Mouse (Mus musculus) liver, embryonic 15.5 days (tissue): ENCODE measurements around the gene Slc12a6. TPM values are rescaled to one million over a fixed set of nuclear protein-coding genes. Genes with fewer than 3 reads are reported as not detected.

Experiments
- ATAC-seq: fragments of 200-750 bp; cut with Nextera tagmentation; 2 replicates; pipeline ENCODE4 v1.8.0; 2017; ENCODE audit warnings: moderate number of reproducible peaks, mild to moderate bottlenecking, moderate library complexity; ENCODE audit not compliant: insufficient read depth
- H3K27ac ChIP-seq: fragments of 300-500 bp; sonication (generic); replicated peaks from 2 replicates; pipeline ENCODE4 v1.5.1; 2015; ENCODE audit warnings: mild to moderate bottlenecking, inconsistent platforms
- H3K27me3 ChIP-seq: fragments of 300-500 bp; sonication (generic); 2 replicates; pipeline ENCODE4 v1.6.1; 2015; ENCODE audit warnings: mild to moderate bottlenecking, inconsistent platforms
- H3K36me3 ChIP-seq: fragments of 300-500 bp; sonication (generic); replicated peaks from 2 replicates; pipeline ENCODE4 v1.6.1; 2015; ENCODE audit warnings: moderate library complexity, mild to moderate bottlenecking, inconsistent platforms
- H3K4me1 ChIP-seq: fragments of 300-500 bp; sonication (generic); replicated peaks from 2 replicates; pipeline ENCODE4 v1.6.1; 2015; ENCODE audit warnings: inconsistent platforms
- H3K4me2 ChIP-seq: fragments of 300-500 bp; sonication (generic); 2 replicates; pipeline ENCODE4 v1.6.1; 2015; ENCODE audit warnings: moderate library complexity, mild to moderate bottlenecking, inconsistent platforms
- H3K4me3 ChIP-seq: fragments of 300-500 bp; sonication (generic); replicated peaks from 2 replicates; pipeline ENCODE4 v1.5.1; 2015; ENCODE audit warnings: mild to moderate bottlenecking, inconsistent platforms
- H3K9ac ChIP-seq: fragments of 300-500 bp; sonication (generic); 2 replicates; pipeline ENCODE4 v1.6.1; 2015; ENCODE audit warnings: moderate library complexity, mild to moderate bottlenecking, inconsistent platforms
- H3K9me3 ChIP-seq: fragments of 300-500 bp; sonication (generic); replicated peaks from 2 replicates; pipeline ENCODE4 v1.6.1; 2016; ENCODE audit warnings: inconsistent platforms
- WGBS: fragments of 180-500 bp; shearing (Covaris S2); methylation state at CpG from one replicate; pipeline ENCODE4 v1.1.7; 2015; ENCODE audit warnings: mixed read lengths; ENCODE audit not compliant: insufficient replicate concordance; 5-methylcytosine and 5-hydroxymethylcytosine counted together
- polyA plus RNA-seq: library from polyadenylated mRNA; unstranded; fragments of >200 nt; fragmentation: Nextera tagmentation; extraction: Ambion mirVana; gene quantifications from 2 replicates; pipeline ENCODE4 v1.2.1, GENCODE M21; 2015

Slc12a6 gene
- polyA plus RNA-seq, result 3.8 and 4.4 TPM in 2 replicates

DNA sequence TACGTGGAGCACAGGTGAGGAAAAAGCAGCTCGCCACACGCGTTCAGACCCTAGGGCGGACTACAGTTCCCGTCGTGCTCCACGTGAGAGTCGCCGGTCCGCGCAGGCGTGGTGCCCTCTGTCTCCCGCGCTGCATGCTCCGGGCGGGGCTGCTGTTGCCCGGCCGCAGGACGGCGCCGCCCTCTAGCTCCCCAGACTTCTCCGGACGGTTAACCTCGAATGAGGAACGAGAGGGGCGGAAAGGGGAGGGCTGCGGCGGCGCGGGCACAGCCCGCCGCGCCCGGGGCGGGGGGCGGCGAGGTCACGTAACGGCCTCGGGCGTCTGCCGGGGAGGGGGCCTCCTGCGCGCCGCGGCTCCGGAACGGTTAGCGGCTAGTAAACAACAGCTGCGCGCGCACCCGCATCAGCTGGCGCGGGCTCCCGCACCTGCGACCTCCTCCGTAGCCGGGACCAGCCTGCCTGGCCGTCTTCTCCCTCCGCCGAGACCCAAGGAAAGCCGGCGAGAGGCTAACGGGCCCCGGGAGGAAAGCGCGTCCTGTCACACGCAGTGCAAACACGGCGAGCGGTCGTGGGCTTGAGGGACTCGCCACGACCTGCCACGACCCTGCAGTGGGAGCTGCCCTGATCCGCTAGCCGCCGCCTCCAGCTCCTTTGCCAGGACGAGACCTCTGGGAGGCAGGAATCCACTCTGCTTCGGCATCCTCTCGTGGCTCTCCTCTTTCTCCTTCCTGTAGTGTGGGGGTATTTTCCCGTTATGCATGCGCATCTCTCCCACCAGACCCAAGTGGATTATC lies at the start of gene Slc12a6:
Gene Slc12a6, plus strand, starts transcription at position 378 of the 794 bp plus-strand sequence.
- Histone ChIP-seq H3K36me3 (no peaks in the 10 kb centered on the region), H3K9ac (peak within 1 kb of the TSS; percentile 94), H3K4me1 (peaks cover 66% of the 10 kb centered on the region), H3K27me3 (no peaks in the 10 kb centered on the region), H3K4me2 (peak within 1 kb of the TSS; percentile 83), H3K9me3 (no peaks in the 10 kb centered on the region), H3K4me3 (peak within 1 kb of the TSS; percentile 86), H3K27ac (peak within 1 kb of the TSS; percentile 94)
- WGBS, result under 1% methylated on average over 85 of the region's 85 CpGs
- peak; percentile 93 for ATAC-seq

DNA sequence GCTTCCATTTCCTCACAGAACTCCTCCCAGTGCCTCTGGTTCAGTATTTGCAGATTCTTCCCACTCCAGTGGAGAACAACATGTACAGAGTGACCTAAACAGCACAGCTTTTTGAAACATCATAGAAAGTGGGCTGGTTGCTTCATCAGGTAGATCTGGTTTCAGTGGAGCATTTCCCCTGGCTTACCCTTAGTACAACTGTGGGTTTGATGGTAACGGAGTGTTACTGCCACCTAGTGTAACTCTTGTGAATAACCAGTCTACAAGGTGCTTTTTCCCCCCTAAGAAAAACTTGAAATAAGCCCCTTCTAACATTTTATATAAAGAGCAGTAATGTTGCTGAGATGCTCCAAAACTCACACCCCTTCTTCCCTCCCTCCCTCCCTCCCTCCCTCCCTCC lies 49.6 kb upstream of the Slc12a6 start:
- Histone ChIP-seq H3K27me3 (no peaks in the 10 kb centered on the region), H3K27ac (no peak overlapping the region), H3K4me1 (no peaks in the 10 kb centered on the region), H3K4me2 (no peak overlapping the region), H3K4me3 (no peak overlapping the region), H3K9me3 (no peaks in the 10 kb centered on the region), H3K36me3 (no peaks in the 10 kb centered on the region), H3K9ac (no peak overlapping the region)
- 11% methylated on average over 1 of the region's 1 CpGs for WGBS
- ATAC-seq, result no peak

DNA sequence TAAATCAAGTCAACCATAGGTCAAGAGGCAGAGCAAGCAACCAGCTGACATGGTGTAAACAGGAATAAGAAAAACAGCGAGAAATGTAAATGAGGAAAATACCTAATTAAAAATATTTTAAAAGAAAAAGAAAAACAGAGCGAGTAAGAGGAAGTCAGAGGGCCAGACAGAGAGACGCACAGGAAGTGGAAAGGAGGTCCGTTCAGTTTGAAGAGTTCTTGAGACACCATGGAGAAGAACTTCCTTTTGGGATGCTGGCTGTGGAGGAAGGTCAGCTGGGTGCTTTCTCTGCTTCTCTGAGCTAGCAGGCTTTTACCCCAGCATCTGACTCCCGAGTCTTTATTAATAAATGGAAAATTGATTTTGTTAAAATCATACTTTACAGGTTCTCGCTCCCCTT lies 48.0 kb upstream of the Slc12a6 start:
- WGBS, result 35% methylated on average over 6 of the region's 6 CpGs
- H3K27ac ChIP-seq, result no peak overlapping the region
- no peaks in the 10 kb centered on the region for H3K9me3 ChIP-seq
- H3K9ac ChIP-seq, result no peak overlapping the region
- ATAC-seq, result no peak
- H3K27me3 ChIP-seq, result no peaks in the 10 kb centered on the region
- H3K36me3 ChIP-seq, result no peaks in the 10 kb centered on the region
- H3K4me1 ChIP-seq, result no peaks in the 10 kb centered on the region
- no peak overlapping the region for H3K4me3 ChIP-seq
- no peak overlapping the region for H3K4me2 ChIP-seq

DNA sequence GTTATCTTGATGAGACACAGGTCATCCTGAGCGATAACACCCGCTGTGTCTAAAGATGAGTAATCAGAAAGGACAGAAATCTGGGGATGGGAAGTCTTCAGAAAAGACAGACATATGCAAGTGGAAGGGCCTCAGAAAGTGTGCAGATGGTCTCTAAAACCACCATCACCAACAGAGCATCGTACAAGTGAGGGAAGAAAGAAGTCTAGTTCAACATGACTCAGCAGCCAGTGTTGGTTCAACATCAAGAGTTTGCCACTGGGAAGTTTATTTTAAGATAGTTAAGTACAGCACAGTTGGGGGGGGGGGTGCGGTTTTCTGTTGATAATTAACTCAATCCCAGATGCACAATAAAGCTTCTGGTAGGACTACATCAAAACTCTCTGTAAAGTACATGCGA lies 44.7 kb upstream of the Slc12a6 start:
- no peak overlapping the region for H3K4me3 ChIP-seq
- 49% methylated on average over 5 of the region's 5 CpGs for WGBS
- no peaks in the 10 kb centered on the region for H3K27me3 ChIP-seq
- no peaks in the 10 kb centered on the region for H3K9me3 ChIP-seq
- H3K4me2 ChIP-seq, result no peak overlapping the region
- no peak overlapping the region for H3K9ac ChIP-seq
- H3K4me1 ChIP-seq, result no peaks in the 10 kb centered on the region
- no peak for ATAC-seq
- no peaks in the 10 kb centered on the region for H3K36me3 ChIP-seq
- no peak overlapping the region for H3K27ac ChIP-seq

DNA sequence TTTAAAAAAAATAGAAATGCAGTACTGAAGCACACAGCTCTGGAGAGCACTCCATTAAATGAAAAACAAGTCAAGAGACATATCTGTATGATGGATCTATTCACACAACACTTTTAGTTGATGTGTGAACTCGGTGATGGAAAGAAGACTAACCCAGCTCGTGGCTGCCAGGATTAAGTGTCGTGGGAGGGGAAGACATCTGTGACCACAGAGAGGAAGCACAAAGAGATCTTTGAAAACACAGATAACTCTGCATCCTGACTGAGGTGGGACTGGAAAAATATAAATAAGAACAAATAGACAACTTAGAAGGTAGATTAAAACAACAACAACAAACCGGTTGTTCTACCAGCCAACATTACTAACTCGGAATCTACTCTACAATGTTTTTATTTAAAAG lies 43.0 kb upstream of the Slc12a6 start:
- H3K4me2 ChIP-seq, result no peak overlapping the region
- no peak overlapping the region for H3K27ac ChIP-seq
- H3K4me3 ChIP-seq, result no peak overlapping the region
- H3K36me3 ChIP-seq, result no peaks in the 10 kb centered on the region
- no peak overlapping the region for H3K9ac ChIP-seq
- no peaks in the 10 kb centered on the region for H3K9me3 ChIP-seq
- no peak for ATAC-seq
- no peaks in the 10 kb centered on the region for H3K4me1 ChIP-seq
- H3K27me3 ChIP-seq, result no peaks in the 10 kb centered on the region
- WGBS, result 21% methylated on average over 5 of the region's 5 CpGs

DNA sequence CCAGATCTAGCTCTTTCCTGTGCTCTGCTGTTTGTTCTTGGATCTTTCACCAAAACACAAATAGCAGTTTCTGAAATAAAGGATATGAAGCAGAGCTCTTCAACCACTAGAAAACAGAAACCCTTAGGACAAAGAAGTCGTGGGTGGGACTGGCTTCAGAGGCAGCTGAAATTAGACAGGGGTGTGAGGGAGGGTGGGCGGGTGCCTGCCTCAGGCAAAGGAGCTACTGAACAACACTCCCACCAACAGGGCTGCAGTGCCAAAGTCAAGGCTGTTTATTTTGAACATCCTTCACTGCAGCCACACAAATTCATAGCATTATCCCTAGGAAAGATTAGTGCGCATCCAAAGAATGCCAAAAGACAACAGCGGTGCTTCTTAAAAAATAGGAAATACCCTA lies 41.3 kb upstream of the Slc12a6 start:
- H3K36me3 ChIP-seq, result no peaks in the 10 kb centered on the region
- no peaks in the 10 kb centered on the region for H3K9me3 ChIP-seq
- no peak overlapping the region for H3K4me2 ChIP-seq
- H3K27me3 ChIP-seq, result no peaks in the 10 kb centered on the region
- no peak overlapping the region for H3K9ac ChIP-seq
- ATAC-seq, result no peak
- H3K4me1 ChIP-seq, result no peaks in the 10 kb centered on the region
- no peak overlapping the region for H3K4me3 ChIP-seq
- no peak overlapping the region for H3K27ac ChIP-seq
- 55% methylated on average over 4 of the region's 4 CpGs for WGBS

DNA sequence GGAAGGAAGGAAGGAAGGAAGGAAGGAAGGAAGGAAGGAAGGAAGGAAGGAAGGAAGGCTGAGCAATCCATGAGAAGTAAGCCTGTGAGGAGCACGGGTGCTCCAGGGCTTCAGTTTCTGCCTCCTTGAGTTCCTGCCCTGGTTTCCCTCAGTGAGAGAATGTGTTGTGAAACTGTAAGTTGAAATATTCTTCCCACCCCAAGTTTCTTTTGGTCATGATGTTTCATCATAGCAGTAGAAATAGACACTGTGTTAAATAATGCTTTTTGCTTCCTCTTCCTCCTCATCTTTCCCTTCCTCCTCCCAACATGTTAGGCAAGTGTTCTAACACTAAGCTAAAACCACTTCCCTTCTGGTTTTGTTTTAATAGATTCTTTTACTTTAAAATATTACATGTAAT lies 33.0 kb upstream of the Slc12a6 start:
- no peaks in the 10 kb centered on the region for H3K4me1 ChIP-seq
- H3K9ac ChIP-seq, result no peak overlapping the region
- peaks cover under 1% of the 10 kb centered on the region; the same call in 1 of the 2 replicates for H3K27me3 ChIP-seq
- no peaks in the 10 kb centered on the region for H3K36me3 ChIP-seq
- H3K4me3 ChIP-seq, result no peak overlapping the region
- H3K9me3 ChIP-seq, result no peaks in the 10 kb centered on the region
- no peak overlapping the region for H3K27ac ChIP-seq
- no peak for ATAC-seq
- H3K4me2 ChIP-seq, result no peak overlapping the region
- WGBS, result 19% methylated on average over 1 of the region's 1 CpGs

DNA sequence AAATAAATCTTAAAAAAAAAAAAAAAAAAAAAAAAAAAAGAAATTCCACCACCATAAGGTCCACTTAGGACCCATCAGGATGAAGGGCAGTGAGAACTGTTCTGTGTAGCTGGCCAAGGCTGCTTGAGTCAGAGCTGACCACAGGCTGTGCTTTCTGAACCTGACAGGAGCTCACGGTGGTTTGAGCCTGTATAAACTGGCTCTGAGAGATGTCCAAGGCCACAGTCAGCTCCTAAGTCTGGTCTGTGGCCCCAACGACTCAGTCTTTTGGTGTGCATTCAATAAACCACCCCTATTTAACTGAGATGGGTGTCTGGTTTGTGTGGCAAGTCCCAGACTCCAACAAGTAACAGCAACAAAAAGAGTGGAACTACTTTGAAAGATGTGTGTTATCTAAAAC lies 29.0 kb upstream of the Slc12a6 start:
- Histone ChIP-seq H3K9ac (no peak overlapping the region), H3K4me3 (no peak overlapping the region), H3K4me1 (peaks cover 22% of the 10 kb centered on the region), H3K27me3 (peaks cover 32% of the 10 kb centered on the region), H3K4me2 (no peak overlapping the region), H3K36me3 (no peaks in the 10 kb centered on the region), H3K27ac (no peak overlapping the region), H3K9me3 (no peaks in the 10 kb centered on the region)
- ATAC-seq, result no peak
- 43% methylated on average over 2 of the region's 2 CpGs for WGBS

DNA sequence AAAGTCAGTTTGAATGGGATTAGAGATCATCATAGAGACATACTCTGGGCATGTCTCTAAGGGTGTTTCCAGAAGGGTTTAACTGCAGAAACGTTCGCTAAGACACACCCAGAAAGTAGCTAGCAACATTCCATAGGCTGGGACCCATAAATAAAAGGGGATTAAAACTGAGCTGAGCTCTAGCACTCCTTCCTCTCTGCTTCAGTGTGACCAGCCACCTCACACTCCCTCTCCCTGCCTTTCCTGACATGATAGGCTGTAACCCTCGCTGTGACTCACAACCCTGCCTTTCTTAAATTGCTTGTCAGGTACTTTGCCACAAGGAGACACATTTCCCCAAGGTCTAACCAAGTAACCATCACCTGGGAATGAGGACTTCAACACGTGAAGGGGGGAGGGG lies 27.6 kb upstream of the Slc12a6 start:
- 20% methylated on average over 4 of the region's 4 CpGs for WGBS
- H3K36me3 ChIP-seq, result no peaks in the 10 kb centered on the region
- H3K4me1 ChIP-seq, result peaks cover 22% of the 10 kb centered on the region
- no peak overlapping the region for H3K4me2 ChIP-seq
- H3K9me3 ChIP-seq, result no peaks in the 10 kb centered on the region
- no peak overlapping the region for H3K9ac ChIP-seq
- no peak for ATAC-seq
- peaks cover 32% of the 10 kb centered on the region for H3K27me3 ChIP-seq
- H3K4me3 ChIP-seq, result no peak overlapping the region
- H3K27ac ChIP-seq, result no peak overlapping the region

DNA sequence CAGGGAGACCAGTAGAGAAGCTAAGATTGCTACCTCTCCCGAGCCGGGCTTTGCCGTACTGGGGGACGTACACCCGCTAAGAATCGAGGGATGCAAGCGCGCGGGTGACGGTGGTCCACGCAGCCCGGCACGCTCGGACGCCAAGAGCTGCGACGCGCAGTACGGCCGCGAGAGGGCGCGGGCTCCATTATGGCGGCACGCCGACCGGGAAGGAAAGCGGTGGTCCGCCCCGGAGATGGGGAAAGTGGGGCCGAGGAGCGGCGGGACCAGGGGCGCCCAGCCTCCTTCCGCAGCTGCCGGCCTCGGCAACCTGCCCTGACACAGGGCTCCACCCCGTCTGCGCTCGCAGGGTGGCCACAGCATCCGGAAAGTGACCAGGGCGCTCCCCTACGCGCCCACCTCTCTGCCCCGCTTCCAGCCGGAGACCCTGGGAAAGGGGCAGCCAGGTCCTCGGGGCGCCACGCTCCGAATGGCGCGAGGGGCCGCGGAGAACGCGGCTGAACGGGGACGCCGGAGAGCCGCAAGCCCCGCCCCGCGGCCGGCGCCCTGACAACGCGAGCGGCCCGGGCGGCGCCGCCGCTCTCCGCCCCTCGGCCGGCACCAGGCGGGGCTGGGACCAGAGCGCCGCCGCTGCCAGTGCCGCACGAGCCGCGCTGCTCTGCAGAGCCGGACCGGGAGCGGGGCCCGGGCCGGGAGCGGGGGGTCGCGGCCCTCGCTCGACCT lies 26.3 kb upstream of the Slc12a6 start, which contains the start of gene Lpcat4:
Gene Lpcat4, plus strand, starts transcription at position 257 of the 723 bp plus-strand sequence.
- H3K4me2 ChIP-seq, result peak within 1 kb of the TSS; percentile 98
- H3K9ac ChIP-seq, result peak within 1 kb of the TSS; percentile 70
- H3K36me3 ChIP-seq, result no peaks in the 10 kb centered on the region
- H3K4me3 ChIP-seq, result peak within 1 kb of the TSS; percentile 85
- no peaks in the 10 kb centered on the region for H3K9me3 ChIP-seq
- under 1% methylated on average over 94 of the region's 94 CpGs for WGBS
- peak within 1 kb of the TSS; percentile 81 for H3K27ac ChIP-seq
- peaks cover 22% of the 10 kb centered on the region for H3K4me1 ChIP-seq
- peaks cover 32% of the 10 kb centered on the region for H3K27me3 ChIP-seq
- ATAC-seq, result peak; percentile 90

DNA sequence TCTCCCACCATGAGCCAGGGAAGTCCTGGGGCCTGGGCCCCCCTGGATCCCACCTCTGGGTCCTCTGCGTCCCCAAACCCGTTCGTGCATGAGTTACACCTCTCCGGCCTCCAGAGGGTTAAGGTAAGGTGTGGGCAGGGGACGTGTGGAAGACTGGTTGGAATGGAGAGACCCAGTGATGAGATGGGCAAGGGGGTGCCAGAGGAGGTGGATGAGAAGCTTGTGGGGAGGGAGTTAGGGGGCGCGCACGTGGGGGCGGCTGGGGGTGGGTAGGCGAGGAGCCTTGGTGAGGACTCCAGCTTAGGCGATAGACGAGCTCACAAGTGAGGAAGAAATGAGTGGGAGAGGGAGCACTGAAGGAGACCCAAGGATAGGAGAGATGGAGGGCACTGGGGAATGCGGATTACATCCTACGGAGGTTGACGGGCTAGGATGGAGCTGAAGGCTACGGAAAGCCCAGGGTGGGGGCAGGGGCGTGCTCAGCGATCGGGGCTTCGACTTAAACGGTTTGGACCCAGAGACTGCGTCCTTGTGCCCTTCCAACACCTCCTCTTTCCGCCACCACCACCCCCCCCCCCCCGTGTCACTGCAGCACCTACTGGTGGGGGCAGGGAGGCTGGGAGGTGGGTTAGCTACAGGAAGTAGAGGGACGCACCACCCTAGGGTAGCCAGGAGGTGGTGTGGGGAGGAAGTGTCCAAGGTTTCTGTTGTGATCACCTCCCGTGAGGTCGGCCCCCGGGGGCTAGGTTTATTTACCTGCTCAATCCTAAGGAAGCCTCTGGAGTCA lies 25.5 kb upstream of the Slc12a6 start:
- Histone ChIP-seq H3K4me1 (peaks cover 22% of the 10 kb centered on the region), H3K27me3 (peaks cover 32% of the 10 kb centered on the region), H3K36me3 (no peaks in the 10 kb centered on the region), H3K27ac (no peak overlapping the region), H3K9me3 (no peaks in the 10 kb centered on the region), H3K9ac (peak overlapping the region; percentile 70), H3K4me3 (peak overlapping the region; percentile 85), H3K4me2 (peak overlapping the region; percentile 98)
- ATAC-seq, result no peak
- under 1% methylated on average over 27 of the region's 28 CpGs for WGBS
